Mouse (Mus musculus): ENCODE measurements at regions not wholly inside any gene's neighbourhood (a gene's known extent, or its start where the extent isn't known, plus 50 kb on each side); places are given as distances from the start of the nearest gene placed in this dataset.

DNA sequence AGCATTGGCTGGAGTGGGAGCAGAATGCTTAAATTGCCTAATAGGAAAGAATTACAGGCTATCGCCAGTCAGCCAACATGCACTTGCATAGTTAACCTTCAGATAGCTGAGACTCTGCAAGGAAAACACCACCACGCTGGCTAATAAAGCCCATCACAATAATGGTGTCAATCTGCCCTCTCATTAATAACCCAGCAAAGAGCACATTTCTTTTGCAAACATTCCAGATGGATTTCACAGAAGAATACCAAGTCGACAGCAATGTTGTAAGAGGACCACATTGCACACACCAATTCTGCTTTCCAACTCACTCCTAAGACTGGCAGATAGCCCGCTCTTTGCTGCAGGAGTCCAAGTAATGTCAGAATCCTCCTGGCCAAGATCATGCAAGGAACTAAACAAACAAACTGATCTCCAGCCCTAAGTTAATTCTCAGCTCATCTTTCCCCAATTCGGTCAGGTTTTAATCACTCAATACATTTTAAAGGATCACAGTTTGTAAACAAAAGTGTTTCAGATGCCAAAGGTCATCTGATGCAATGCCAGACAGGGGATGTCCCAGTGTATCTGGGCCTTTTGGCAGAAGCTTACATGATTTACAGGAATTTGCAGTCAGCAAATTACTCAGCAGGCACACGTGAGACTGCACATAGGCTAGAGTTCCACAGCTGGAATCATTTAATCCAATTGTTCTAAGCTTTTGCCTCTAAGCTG lies 198.4 kb downstream of the Klf6 start:
- peak; percentile 43 to 60 for DNase-seq (ENCODE audit: low spot score in 2 of 2)

DNA sequence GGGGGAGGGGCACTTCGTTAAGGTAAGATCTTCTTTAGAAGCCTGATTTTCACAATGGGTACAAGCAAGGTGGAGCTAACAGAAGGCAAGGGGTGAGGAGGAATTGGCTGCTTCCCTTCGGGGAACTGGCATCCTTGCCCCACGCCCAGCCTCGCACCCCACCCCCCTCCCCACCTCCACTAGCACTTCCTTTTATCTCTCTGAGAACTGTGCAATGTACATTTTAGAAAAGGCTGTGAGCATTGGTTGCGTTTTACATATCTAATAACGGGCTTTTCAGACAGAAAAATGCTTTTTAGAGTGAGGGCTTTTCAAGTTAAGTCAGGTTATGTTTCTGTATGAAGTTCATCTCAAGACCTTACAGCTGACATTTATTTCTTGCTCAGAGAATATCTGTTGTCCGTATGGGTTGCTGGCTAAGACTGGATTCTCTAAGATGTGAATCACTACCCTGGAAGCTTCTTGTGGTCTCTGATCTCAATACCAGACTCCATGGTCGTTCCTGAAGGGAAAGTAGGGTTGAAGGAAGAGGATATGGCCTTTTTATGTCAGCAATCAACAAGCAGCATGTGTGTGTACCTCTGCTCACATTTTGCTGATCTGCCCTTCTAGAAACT lies 199.1 kb downstream of the Klf6 start:
- no peak for DNase-seq (ENCODE audit: low spot score in 2 of 2)

DNA sequence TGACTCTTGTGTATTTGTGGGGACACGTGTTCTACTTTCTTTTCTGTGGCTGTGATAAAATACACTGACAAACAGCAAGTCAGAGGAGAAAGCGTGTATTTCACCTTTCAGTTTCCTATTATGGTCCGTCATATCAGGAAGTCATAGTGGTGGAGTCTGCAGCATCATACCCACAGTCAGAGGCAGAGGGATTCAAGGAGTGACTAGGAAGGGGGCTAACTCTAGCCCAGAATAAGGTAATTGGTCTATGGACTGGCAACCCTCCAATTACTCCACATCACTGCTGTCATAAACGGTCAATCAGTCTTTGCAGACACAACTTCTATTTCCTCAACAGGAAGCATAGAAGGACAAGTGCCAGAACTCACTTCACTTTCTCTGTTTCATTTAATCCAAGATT lies 201.0 kb downstream of the Klf6 start:
- DNase-seq (ENCODE audit: low spot score in 2 of 2), result no peak

DNA sequence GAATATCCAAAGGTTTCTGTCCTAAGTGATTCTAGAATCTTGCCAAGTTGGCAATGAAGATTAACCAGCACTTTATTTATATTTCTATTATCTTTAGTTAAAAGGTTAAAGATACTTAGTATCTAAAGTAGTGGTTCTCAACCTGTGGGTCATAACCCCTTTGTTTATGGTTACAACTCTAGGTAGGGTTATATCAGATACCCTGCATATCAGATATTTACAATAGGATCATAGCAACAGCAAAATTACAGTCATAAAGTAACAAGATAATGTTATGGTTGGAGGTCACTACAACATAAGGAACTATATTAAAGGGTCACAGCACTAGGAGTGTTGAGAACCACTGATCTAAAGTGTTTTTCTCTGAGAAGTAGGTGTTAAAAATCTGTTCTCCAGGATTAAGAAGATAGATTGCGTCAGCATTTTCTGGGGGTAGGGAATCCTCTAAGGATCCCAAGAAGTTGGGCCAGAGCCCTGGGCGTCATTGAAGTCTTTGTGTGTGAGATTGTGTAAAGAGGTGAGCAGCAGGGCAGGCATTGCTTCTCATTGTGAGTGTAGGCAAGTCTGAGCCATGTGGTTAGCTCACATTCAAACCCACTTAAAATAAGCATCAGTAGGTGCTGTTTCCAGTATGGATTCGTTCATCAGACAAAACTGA lies 201.6 kb downstream of the Klf6 start:
- no peak for DNase-seq (ENCODE audit: low spot score in 2 of 2)

DNA sequence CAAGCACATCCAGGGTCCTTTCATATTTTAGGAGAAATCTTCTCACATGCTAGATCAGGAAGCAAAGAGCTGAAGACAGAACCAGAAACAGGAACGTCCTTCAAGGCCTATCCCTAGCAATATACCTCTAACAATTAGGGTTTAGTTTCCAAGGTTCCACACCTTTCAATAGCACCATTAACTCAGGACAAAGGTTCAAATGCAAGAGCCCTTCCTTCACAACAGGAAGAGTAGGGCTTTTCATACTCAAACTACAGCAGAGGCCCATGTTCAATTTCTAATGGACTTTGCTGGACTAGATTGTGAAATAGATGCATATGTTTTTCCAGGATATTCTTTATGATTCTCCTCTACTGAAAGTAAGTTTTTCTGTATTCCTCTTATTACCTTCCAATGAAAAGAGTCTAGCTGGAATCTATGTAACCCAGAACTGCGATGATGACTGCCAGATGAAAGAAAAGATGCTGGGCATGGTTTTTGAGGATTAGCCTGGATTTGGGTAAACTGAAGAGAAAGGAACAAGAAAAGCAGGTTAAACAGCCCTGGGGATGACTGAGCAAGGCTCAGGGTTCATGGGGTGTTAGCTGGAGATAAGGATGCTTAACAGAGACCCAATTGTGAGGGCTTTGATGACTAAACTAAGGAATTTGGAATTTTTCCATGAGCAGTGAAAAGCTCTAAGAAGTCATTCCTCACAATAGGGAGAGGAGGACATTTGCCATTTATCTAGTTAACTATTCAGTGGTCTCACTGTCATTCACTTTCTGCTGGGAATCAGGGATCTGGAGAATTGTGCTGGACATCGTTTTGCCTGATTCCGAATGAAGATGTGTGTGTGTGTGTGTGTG lies 215.9 kb downstream of the Klf6 start:
- DNase-seq (ENCODE audit: low spot score in 2 of 2), result no peak

DNA sequence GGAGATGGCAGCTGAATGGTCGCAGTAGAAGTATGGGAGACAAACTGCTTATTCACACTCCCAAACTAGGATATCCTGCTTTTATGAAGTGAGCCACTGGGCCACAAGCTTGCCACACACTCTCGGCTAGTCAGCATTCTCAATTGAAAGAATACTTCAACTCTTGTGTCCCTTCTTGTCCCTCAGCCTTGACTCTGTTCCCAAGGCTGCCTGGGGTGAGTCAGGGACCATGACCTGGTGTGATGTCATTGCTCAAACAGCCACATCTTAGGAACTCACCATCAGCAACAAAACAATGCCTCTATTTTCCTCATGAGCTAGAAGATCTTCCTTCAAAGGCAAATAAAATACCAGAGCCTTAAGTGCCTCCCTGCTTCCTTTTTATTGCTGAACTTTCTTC lies 224.6 kb downstream of the Klf6 start:
- no peak for DNase-seq (ENCODE audit: low spot score in 2 of 2)

DNA sequence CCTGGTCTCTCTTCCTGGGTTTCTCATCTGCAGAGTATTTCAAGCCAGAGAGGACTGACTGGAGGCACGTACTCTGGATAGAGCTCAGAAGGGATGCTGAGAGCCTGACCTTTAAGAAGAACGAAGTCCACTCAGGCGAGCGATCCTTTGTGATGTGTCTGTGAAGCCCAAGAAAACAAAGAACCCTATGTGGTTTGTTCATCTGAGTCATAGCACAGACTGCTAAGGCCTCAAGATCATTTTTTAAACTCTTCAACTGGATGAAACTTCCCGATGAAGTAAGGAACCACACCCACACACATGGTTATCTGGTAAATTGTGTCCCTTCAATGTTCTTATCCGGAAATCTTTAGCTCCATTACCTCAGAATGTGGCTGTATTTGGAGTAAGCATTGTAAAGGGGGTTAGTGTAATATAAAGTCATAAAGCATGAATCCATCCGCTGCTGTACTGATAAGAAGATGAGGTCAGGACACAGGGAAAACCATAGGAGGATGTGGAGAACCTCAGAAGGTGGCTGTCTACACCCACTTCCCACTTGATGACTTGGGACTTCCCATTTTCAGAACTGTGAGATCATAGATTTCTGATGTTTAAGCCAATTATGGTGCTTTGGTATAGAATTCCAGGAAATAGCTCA lies 247.9 kb downstream of the Klf6 start:
- no peak for DNase-seq (ENCODE audit: low spot score in 2 of 2)

DNA sequence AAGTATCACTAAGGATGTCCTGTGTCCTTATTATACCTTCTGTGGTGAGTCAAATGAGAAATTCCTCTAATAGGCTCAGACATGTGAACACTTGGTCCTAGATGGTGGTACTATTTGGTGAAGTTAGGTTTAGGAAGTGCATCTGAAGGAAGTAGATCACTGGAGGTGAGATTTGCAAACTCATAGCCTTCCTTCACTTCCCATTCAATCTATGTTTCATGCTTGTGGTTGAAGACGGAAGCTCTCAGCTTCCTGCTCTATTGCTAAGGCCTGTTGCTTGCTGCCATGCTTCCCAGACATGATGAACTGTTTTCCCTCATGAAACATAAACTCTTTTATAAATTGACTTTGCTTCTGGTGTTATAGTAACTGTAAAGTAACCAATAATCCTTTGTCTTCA lies 258.4 kb downstream of the Klf6 start:
- DNase-seq (ENCODE audit: low spot score in 2 of 2), result no peak

DNA sequence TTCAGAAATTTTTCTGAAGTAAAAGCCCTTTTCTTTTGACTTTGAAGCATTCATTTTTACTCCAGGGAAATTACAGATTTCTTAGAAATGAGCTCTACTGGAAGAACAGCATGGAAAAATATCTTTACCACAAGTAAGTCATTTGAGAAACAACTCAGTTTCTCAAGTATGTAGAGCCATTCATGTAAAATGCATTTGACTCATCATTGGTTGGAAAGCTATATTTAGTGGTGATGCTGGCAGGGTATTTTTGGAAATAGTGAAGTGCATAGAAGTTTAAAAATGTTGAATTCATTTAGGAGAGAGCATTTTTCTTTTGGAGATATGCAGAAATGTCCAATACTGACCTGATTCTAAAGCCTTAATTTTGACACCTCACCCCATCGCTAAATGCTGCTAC lies 266.0 kb downstream of the Klf6 start:
- DNase-seq (ENCODE audit: low spot score in 2 of 2), result no peak

DNA sequence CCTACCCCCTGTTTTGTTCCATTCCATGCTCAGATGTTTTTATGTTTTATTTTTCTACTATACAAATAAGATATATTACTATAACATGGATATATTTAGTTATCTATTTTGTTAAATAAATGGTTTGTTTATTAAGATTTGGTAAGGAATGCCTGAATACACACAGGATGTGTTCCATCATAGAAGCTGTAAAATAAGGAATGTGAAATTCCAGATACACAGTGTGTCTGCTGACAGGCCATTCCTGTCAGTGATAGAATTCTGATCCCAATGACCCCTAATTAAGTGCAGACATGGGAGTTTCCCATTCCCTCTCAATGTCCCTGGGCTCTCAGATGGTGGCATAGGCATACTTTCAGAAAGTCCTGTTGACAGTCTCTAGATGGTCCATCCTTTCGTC lies 267.6 kb downstream of the Klf6 start:
- no peak for DNase-seq (ENCODE audit: low spot score in 2 of 2)

DNA sequence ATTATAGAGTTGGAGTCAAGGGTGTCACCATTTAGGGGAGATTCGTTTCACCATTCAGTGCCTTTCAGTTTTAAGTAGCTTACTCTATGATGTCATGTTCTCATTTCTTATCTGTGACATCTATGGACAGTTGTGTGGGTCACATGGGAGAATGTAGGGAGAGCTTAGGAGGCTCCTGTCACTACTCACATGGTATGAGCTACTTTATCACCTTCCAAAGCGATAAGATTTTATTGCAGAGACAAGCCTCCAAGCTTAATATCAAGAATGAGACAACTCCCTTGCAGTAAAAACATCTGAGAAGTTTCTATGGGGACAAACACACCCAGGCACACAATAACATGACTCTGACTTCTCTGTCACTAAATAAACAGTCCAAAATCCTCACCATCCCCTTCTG lies 270.1 kb downstream of the Klf6 start:
- DNase-seq (ENCODE audit: low spot score in 2 of 2), result no peak

DNA sequence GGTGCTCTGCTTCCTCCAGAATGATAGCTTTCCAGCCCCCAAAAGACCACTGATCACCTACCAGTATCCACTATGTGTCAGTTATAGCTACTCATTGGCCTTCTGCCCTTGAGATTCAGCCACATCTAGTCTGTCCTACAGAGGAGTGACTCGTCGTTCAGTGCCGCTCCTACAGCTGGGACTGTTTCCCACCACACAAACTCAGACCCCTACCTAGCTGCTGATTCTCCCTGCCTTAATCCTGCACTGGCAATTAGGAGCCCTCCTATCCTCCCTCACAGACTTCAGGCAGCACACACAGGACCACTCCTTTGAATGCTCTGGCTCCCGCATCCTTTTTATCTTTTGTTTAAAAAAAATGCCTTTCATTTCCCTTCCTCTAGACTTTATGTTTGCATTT lies 275.9 kb downstream of the Klf6 start:
- no peak for DNase-seq (ENCODE audit: low spot score in 2 of 2)

DNA sequence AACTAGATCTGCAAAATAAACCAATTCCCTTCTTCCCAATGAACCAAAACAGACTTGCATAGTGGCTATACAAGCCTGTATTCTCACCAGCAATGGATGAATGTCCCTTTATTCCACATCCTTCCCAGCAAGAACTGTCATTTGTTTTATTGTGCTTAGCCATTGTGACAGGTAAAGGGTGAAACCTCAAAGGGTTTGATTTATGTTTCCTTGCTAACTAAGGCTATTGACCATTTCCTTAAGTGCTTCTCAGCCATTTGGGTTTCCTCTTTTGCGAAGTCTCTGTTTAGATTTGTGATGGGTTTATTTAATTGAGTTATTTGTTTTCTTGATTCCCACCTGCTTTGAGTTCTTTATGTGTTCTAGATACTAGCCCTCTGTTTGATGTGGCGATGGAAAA lies 281.5 kb downstream of the Klf6 start:
- no peak for DNase-seq (ENCODE audit: low spot score in 2 of 2)

DNA sequence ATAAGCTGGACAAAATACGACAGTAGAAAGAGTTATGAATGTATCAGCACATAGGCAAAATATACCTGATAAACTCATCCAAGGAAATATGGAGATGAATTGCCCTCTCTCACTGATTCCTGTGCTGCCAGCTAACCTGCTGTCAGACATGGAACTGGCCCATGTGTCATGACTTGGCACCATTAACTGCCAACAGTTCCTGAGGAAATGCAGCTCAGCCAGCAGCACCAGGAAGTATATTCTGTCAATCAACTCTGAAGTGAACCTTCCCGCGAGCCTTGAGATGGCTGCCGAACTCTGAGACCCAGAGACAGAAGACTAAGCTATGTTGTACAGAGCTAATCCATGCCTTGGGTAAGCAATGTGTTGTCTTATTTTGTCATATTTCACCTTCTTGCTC lies 292.4 kb downstream of the Klf6 start:
- DNase-seq (ENCODE audit: low spot score in 2 of 2), result no peak

DNA sequence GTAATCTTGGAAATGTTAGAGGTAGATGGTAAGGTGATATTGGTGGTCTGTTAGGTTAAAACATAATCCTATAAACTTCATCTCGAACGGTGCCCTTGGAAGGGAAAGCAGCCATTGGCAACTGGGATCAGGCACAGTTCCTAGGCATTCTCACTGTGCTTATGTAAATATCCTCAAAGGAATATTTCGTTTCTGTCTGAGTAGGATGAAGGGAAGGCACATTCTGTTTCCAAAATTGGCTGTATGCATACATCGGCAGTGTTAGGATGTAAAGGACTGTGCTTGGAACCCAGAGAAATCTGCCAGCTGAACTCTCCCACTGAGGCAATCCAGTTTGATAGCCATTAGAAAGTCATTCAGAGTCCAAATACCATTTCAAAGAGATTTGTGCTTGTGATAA lies 294.9 kb downstream of the Klf6 start:
- no peak for DNase-seq (ENCODE audit: low spot score in 2 of 2)

DNA sequence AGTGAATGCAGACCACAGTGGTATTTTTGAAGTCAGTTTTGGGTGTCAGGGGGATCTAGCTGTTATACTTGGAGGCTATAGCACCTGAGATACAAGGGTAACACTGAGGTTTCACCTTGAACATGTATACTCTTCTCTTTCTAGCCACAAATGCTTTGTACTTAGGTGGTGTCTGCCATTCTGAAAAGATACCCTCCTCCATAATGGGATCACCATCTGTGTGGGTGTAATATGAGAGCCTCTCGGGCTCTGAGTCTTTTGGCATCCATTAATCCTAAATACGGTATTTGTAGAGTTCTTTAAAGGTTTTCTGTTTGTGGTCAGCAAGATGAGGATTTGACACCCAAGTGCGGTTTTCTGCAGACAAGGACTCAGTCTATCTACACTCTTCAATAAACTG lies 295.7 kb downstream of the Klf6 start:
- DNase-seq (ENCODE audit: low spot score in 2 of 2), result no peak

DNA sequence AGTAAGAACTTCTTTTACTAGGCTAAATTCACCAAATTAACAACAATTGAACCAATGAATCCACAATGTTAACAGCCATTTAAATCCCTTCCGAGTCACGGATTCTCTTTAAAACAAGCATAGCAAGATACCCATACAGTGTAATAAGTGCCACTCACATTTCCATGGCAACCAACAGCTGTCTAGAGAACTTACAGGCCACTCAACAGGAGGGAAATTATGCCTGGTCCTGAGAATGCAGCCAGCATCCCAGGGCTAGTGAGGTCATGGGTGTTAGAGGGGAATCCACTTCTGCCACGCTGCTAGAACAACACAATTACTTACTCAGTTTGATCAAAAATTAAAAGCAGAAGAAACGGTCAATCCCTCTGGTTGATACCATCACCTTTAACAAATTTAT lies 296.7 kb downstream of the Klf6 start:
- DNase-seq (ENCODE audit: low spot score in 2 of 2), result no peak

DNA sequence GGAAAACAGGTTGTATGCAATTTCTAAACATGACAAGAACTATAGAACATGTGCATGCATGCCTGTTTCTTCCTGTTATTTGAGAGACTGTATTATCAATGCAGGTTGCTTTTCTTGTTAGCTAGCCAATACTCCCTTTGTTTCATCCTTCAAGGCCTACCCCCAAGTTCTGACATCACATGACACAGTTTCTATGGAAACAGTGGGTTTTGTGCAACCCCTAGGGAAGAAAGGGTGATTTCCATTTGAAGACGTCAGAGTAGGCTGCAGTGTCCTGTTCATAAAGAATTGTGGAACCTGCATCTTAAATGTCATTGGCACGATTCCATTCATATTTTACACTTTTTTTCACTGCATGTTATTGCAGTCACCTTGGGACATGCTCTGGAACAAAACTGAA lies 298.1 kb downstream of the Klf6 start:
- no peak for DNase-seq (ENCODE audit: low spot score in 2 of 2)

DNA sequence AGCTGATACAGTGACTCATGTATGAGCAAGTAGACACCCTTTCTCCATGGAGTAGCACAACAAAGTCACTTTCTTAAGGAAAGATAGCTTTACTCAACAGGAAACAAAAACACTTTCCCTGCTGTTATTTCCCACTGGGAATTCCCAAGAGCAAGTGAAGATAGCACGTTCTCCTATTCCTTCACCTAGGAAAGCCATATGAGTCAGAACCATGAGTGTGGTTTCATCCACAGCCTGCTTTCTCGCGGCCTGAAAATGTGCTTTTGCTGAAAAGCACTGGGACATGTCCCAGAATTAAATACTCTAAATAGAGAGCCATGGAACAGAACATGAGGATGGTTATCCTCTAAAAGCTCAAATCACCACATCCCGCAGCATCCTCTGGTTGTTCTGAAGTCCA lies 304.6 kb downstream of the Klf6 start:
- DNase-seq (ENCODE audit: low spot score in 2 of 2), result no peak

DNA sequence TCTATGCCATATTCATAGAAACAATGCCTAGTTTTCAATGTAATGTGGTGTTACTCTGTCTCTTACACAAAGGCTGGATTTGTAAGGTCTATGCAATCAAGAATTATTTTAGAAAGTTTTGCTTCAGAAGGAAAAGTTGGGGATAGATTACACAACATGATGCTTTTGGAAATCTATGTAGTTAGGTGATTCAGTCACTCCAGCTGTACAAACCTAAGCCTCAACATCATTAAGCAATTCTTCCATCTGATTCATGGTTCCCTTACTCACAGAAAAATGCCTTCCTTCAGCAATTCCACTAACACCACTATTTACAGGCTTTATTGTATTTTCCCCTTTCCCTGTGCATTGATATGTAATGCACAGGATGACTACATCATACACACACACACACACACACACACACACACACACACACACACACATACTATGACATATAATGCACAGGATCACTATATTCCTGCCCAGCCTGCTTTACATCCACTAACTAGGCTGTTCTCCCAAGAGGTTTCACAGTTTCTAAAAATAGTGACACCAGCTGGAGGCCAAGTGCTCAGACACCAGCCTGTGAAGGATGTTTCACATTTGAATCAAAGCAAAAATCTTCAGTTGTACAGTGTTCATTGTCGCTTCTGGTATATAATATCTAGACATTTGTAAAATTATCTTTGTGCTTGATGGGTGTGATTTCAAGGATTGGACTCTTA lies 305.9 kb downstream of the Klf6 start:
- no peak for DNase-seq (ENCODE audit: low spot score in 2 of 2)

DNA sequence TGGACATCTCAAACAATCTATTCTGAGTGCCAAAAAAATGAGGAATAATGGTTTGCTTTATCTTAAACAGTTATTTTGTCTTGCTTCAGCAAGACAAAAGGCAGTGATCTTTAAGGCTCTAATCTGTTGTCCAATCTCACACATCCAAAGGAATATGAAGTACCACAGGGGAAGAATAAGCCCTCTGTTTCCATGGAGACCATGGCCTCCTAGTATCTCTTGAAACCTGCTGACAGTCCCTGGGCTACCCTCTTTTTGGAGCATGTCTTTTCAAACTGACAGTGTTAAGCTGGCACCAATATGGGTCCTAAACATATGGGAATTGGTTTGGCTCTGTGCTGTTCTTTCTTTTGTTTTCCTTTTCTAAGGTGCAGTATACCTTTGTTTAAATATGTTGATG lies 311.8 kb downstream of the Klf6 start:
- DNase-seq (ENCODE audit: low spot score in 2 of 2), result no peak
